Mouse (Mus musculus) B cell, adult 67 days (primary cell): ENCODE data around the gene Tent4a. TPM values are rescaled to one million over a fixed set of nuclear protein-coding genes. Genes with fewer than 3 reads are reported as not detected.

Experiments used
- total RNA-seq, 2 experiments: library from RNA; stranded (reverse); gene quantifications; 4 replicates each; pipeline ENCODE4 v1.2.4; 2023

Gene Tent4a
- total RNA-seq, result 10 to 100 TPM; 18.5 to 19.8 TPM

DNA sequence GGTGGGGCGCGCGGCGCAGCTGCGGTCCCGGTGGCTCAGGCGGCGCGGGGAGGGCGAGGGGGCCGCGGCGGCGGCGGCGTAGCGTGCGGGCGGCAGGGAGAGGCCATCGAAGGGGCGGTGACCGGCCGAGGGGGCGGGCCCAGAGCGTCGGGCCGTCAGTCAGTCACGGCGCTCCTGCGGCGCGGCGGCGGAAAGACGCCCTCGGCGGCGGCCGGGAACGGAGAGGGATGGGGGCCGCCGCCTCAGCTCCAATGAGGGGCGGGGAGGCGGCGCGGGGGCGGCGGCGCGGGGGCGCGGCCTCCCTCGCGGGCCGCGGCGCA, at the start of gene Tent4a:
TSS of gene Tent4a (minus strand) at position 284 of the 320 bp plus-strand sequence.

DNA sequence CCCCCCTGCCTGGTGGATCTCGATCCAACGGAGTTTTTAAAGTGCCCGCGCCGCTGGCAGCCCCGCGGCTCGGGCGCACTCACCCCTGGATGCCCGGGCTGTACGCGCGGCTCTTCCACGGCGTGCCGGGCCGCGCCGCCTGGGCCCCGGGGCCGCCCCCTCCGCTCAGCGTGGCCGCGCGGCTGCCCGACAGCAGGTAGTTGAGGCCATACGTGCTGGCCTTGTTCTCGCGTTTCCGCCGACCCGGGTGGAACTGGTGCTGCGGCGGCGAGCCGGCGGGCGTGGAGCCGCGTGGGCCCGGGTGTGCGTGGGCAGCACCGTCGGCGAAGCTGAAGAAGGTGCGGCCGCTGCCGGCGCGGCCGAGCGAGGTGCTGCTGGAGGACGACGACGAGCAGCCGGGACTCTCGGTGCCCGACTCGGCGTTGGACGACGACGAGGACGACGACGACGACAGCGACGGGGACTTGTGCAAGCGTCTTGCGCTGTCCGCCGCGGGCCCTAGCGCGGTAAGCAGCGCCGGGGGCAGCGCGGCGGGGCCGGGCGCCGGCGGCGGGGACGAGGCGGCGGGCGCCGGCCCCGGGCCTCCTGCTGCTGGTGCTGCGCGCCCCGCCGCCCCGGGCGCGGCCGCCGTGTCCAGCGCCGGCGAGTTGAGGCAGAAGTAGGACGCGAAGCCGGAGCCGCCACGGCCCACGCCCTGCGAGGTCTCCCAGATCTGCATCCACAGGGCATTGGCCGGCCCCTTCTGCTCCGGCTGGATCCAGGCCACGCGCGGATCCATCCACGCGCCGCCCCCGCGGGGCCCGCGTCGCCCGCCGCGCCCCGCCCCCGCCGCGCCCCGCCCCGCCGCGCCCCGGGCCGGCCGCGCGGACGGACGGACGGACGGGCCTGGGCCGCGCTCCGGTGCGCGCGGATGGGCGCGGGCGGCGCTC, 748 bp downstream of the Tent4a start, which contains the start of gene Nsun2:
TSS of gene Nsun2 (plus strand) at position 342 of the 929 bp plus-strand sequence.

Other genes starting within 250 kb of the Tent4a start
- 100 to 1,000 TPM; 104 to 106 TPM for gene Nsun2, start 871 bp downstream of the Tent4a start, total RNA-seq
- gene Srd5a1, start 76.8 kb upstream of the Tent4a start, total RNA-seq, result 1 to 10 TPM in 1 of 2 experiments, under 1 TPM in 1; 0.46 to 1.2 TPM
- not detected for gene Ube2ql1, start 205.3 kb upstream of the Tent4a start, total RNA-seq